Mouse (Mus musculus) myocyte (in vitro differentiated cells): ENCODE results near the gene Nsmf. TPM values are rescaled to one million over a fixed set of nuclear protein-coding genes. Genes with fewer than 3 reads are reported as not detected.

ENCODE experiments used
- H3K27me3 ChIP-seq: one replicate; pipeline ENCODE4 v1.6.1; 2011; ENCODE audit not compliant: control insufficient read depth, insufficient read depth, insufficient read length
- H3K36me3 ChIP-seq: one replicate; pipeline ENCODE4 v1.6.1; 2011; ENCODE audit not compliant: control insufficient read depth, insufficient read depth
- H3K4me2 ChIP-seq: one replicate; pipeline ENCODE4 v1.6.1; 2011; ENCODE audit warnings: low read depth, control low read depth
- H3K4me3 ChIP-seq: one replicate; pipeline ENCODE4 v1.5.1; 2011; ENCODE audit warnings: mild to moderate bottlenecking, control low read depth, moderate library complexity
- H3K79me2 ChIP-seq: one replicate; pipeline ENCODE4 v1.6.1; 2011; ENCODE audit not compliant: control insufficient read depth, insufficient read depth
- H3ac ChIP-seq: one replicate; pipeline ENCODE4 v1.6.1; 2011; ENCODE audit not compliant: control insufficient read depth, insufficient read length
- CEBPB ChIP-seq: IDR thresholded peaks from 2 replicates; pipeline ENCODE4 v1.6.1; 2011; ENCODE audit warnings: mild to moderate bottlenecking, moderate library complexity; ENCODE audit not compliant: poor library complexity, insufficient read depth, severe bottlenecking
- E2F4 ChIP-seq: IDR thresholded peaks from one replicate; pipeline ENCODE4 v1.6.1; 2011; ENCODE audit warnings: mild to moderate bottlenecking, control low read depth, moderate library complexity; ENCODE audit not compliant: insufficient read depth
- MAX ChIP-seq: IDR thresholded peaks from one replicate; pipeline ENCODE4 v1.6.1; 2011; ENCODE audit warnings: low read depth, mild to moderate bottlenecking, control low read depth
- MYOD1 ChIP-seq, 3 experiments: IDR thresholded peaks; one replicate each; pipeline ENCODE4 v1.6.1; 2011; ENCODE audit warnings: control low read depth in 2 of 3, low read depth in 2 of 3, mild to moderate bottlenecking in 2 of 3, moderate library complexity in 1 of 3; ENCODE audit not compliant: insufficient read length in 2 of 3, control insufficient read depth in 1 of 3
- MYOG ChIP-seq, 3 experiments: IDR thresholded peaks; one replicate each; pipeline ENCODE4 v1.6.1; 2011; ENCODE audit warnings: control low read depth in 2 of 3, low read depth in 2 of 3, mild to moderate bottlenecking in 2 of 3; ENCODE audit not compliant: insufficient read length in 2 of 3, control insufficient read depth in 1 of 3, insufficient read depth in 1 of 3
- POLR2A ChIP-seq: IDR thresholded peaks from one replicate; pipeline ENCODE4 v1.6.1; 2011; ENCODE audit warnings: low read depth, mild to moderate bottlenecking, control low read depth, moderate library complexity; ENCODE audit not compliant: insufficient read length
- POLR2AphosphoS2 ChIP-seq: IDR thresholded peaks from one replicate; pipeline ENCODE4 v1.6.1; 2011; ENCODE audit warnings: low read depth, control low read depth; ENCODE audit not compliant: insufficient read length
- REST ChIP-seq: IDR thresholded peaks from one replicate; pipeline ENCODE4 v1.6.1; 2011; ENCODE audit warnings: mild to moderate bottlenecking, control low read depth, moderate library complexity; ENCODE audit not compliant: insufficient read depth, insufficient read length
- SRF ChIP-seq: IDR thresholded peaks from one replicate; pipeline ENCODE4 v1.6.1; 2011; ENCODE audit warnings: low read depth; ENCODE audit not compliant: control insufficient read depth, insufficient read length
- TCF12 ChIP-seq: IDR thresholded peaks from one replicate; pipeline ENCODE4 v1.6.1; 2011; ENCODE audit warnings: mild to moderate bottlenecking, control low read depth; ENCODE audit not compliant: poor library complexity, insufficient read depth, severe bottlenecking
- TCF3 ChIP-seq: IDR thresholded peaks from one replicate; pipeline ENCODE4 v1.6.1; 2011; ENCODE audit warnings: low read depth, control low read depth; ENCODE audit not compliant: insufficient read length
- USF1 ChIP-seq: IDR thresholded peaks from one replicate; pipeline ENCODE4 v1.6.1; 2011; ENCODE audit warnings: low read depth, mild to moderate bottlenecking, control low read depth, moderate library complexity
- polyA plus RNA-seq: library from polyadenylated mRNA; unstranded; fragments of >200 nt; fragmentation: generic; extraction: Trizol; gene quantifications from one replicate; pipeline ENCODE4 v1.2.1, GENCODE M21; 2012; ENCODE audit warnings: missing spikeins

The Nsmf gene
- polyA plus RNA-seq, 1 experiment, result 33.7 TPM

GRCm38 (mm10) chr2:25094785-25095108, 40.6 kb downstream of the Nsmf start:
- Histone ChIP-seq H3K79me2 (no peaks in the 10 kb centered on the region), H3K4me2 (no peak overlapping the region), H3ac (no peak overlapping the region), H3K27me3 (peaks cover 19% of the 10 kb centered on the region), H3K36me3 (no peaks in the 10 kb centered on the region), H3K4me3 (no peak overlapping the region)
- TF ChIP-seq TCF3 (no peak), REST (no peak), MYOG (IDR thresholded peaks at IDR 0.05; ENCODE audit: control insufficient read depth in 1 of 3, insufficient read depth in 1 of 3, insufficient read length in 2 of 3, low read depth in 2 of 3) (no peak), MYOD1 (IDR thresholded peaks at IDR 0.05; ENCODE audit: control insufficient read depth in 1 of 3, insufficient read length in 2 of 3, low read depth in 2 of 3) (no peak), POLR2A (no peak), POLR2AphosphoS2 (no peak), E2F4 (no peak), TCF12 (no peak), USF1 (no peak), MAX (no peak), SRF (no peak), CEBPB (no peak)

GRCm38 (mm10) chr2:25095109-25095850, 41.1 kb downstream of the Nsmf start, which contains the start of gene Noxa1:
Gene Noxa1, minus strand, starts transcription at chr2:25095149.
- Histone ChIP-seq H3K4me3 (no peak within 1 kb of the TSS), H3K36me3 (no peaks in the 10 kb centered on the region), H3K27me3 (peaks cover 24% of the 10 kb centered on the region), H3ac (no peak within 1 kb of the TSS), H3K4me2 (no peak within 1 kb of the TSS), H3K79me2 (no peaks in the 10 kb centered on the region)
- no peak for TF ChIP-seq TCF12
- TF ChIP-seq POLR2AphosphoS2, result no peak
- TF ChIP-seq USF1, result no peak
- no peak for TF ChIP-seq POLR2A
- TF ChIP-seq MYOD1 (IDR thresholded peaks at IDR 0.05; ENCODE audit: control insufficient read depth in 1 of 3, insufficient read length in 2 of 3, low read depth in 2 of 3), result no peak

- peaks cover 42% of the 10 kb centered on the region for H3K27me3 ChIP-seq
- TF ChIP-seq CEBPB, result no peak
- no peak for TF ChIP-seq MAX
- TF ChIP-seq TCF3, result no peak
- TF ChIP-seq REST, result no peak
- TF ChIP-seq TCF12, result no peak
- no peak for TF ChIP-seq POLR2A
- no peak for TF ChIP-seq POLR2AphosphoS2
- TF ChIP-seq USF1, result no peak
- no peak overlapping the region for H3K4me3 ChIP-seq
- H3K79me2 ChIP-seq, result no peaks in the 10 kb centered on the region
- no peak overlapping the region for H3ac ChIP-seq
- H3K36me3 ChIP-seq, result no peaks in the 10 kb centered on the region
- H3K4me2 ChIP-seq, result no peak overlapping the region
Observed at GRCm38 (mm10) chr2:25098005-25098615, 44.0 kb downstream of the Nsmf start.

- H3ac ChIP-seq, result no peak overlapping the region
- no peaks in the 10 kb centered on the region for H3K79me2 ChIP-seq
- no peak for TF ChIP-seq MYOG (IDR thresholded peaks at IDR 0.05; ENCODE audit: control insufficient read depth in 1 of 3, insufficient read depth in 1 of 3, insufficient read length in 2 of 3, low read depth in 2 of 3)
- no peak for TF ChIP-seq SRF
- TF ChIP-seq TCF3, result no peak
- no peak for TF ChIP-seq USF1
- no peak for TF ChIP-seq REST
- no peak for TF ChIP-seq POLR2AphosphoS2
- TF ChIP-seq E2F4, result no peak
- no peak for TF ChIP-seq TCF12
- no peak for TF ChIP-seq MAX
- TF ChIP-seq MYOD1 (IDR thresholded peaks at IDR 0.05; ENCODE audit: control insufficient read depth in 1 of 3, insufficient read length in 2 of 3, low read depth in 2 of 3), result no peak
- no peak for TF ChIP-seq POLR2A
- TF ChIP-seq CEBPB, result no peak
Observed at GRCm38 (mm10) chr2:25098956-25099355, 44.8 kb downstream of the Nsmf start.

GRCm38 (mm10) chr2:25099703-25100102, 45.5 kb downstream of the Nsmf start:
- no peaks in the 10 kb centered on the region for H3K79me2 ChIP-seq
- H3K4me2 ChIP-seq, result no peak overlapping the region
- no peak overlapping the region for H3K4me3 ChIP-seq
- H3K36me3 ChIP-seq, result no peaks in the 10 kb centered on the region
- TF ChIP-seq POLR2A (no peak), SRF (no peak), REST (no peak), MYOD1 (IDR thresholded peaks at IDR 0.05; ENCODE audit: control insufficient read depth in 1 of 3, insufficient read length in 2 of 3, low read depth in 2 of 3) (no peak), MYOG (IDR thresholded peaks at IDR 0.05; ENCODE audit: control insufficient read depth in 1 of 3, insufficient read depth in 1 of 3, insufficient read length in 2 of 3, low read depth in 2 of 3) (no peak), TCF3 (no peak), TCF12 (no peak), POLR2AphosphoS2 (no peak), CEBPB (no peak), MAX (no peak), E2F4 (no peak), USF1 (no peak)
- H3ac ChIP-seq, result no peak overlapping the region
- H3K27me3 ChIP-seq, result peaks cover 43% of the 10 kb centered on the region

More at GRCm38 (mm10) chr2:25098956-25099355, 44.8 kb downstream of the Nsmf start:
- Histone ChIP-seq H3K27me3 (peaks cover 42% of the 10 kb centered on the region), H3K36me3 (no peaks in the 10 kb centered on the region), H3K4me3 (no peak overlapping the region), H3K4me2 (no peak overlapping the region)
